Mouse (Mus musculus): ENCODE measurements around the gene Mllt11. TPM values are rescaled to one million over a fixed set of nuclear protein-coding genes. Genes with fewer than 3 reads are reported as not detected.

The Mllt11 gene
- polyA plus RNA-seq, 1 experiment from 2014 or later = 16.1 TPM

DNA sequence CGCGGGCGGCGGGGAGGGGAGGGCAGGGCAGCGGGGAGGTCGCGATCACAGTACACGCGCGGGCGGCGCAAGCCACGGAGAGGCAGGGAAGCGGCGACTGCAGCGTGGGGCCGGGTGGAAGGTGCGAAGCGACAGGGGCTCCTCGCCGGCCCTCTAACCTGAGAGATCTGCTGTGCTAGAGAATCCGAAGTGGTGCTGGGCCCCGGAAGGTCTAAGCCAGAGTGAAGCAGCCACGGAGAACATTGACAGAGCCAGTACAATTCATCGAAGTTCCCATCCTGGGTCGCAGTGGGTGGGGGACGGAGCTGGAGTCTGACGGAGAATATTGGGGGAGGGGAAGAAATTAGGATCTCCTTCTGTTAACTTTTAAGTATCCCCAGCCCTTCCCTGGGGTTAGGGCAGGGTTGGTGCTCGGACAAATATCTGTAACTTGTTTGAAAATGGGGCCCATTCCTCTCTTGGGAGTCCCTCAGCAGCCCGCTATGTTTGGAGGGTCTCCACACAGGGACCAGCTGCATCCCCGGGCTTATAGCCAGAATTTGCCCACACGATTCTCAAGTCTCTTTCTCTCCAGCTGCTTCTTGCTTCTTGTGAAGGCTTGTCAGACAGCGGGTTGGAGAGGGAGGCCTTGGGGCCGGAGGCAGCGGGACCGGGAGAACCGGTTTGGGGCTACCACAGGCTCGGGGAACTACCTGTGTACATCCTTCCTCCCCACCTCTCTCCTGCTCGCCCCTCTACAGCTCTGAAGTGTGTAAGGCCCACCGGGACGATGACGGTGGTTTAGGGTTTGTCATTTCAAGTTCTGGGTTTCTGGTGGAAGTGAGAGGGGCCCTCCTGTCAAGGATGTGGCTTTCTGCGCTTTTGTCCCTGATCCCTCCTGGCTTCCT lies 2.8 kb downstream of the Mllt11 start:
- DNase-seq (peak; percentile 84), ATAC-seq (ENCODE audit: insufficient read depth) (peak; percentile 50)
- Histone ChIP-seq H3K4me1 (ENCODE audit: insufficient read depth) (peaks cover 19% of the 10 kb centered on the region; the same call in 1 of the 2 replicates), H3K9me3 (ENCODE audit: low read depth, low read length) (no peaks in the 10 kb centered on the region), H3K4me2 (peak overlapping the region; percentile 94), H3K4me3 (ENCODE audit: low read depth, low read length) (peak overlapping the region; percentile 94), H3K36me3 (ENCODE audit: insufficient read depth) (peaks cover 30% of the 10 kb centered on the region), H3K9ac (peak overlapping the region; percentile 90), H3K27me3 (ENCODE audit: insufficient read depth, low read length) (no peaks in the 10 kb centered on the region), H3K27ac (ENCODE audit: low read depth) (peak overlapping the region; percentile 98)
- no peak for TF ChIP-seq CTCF (IDR thresholded peaks at IDR 0.05; ENCODE audit: low read depth)
- WGBS = under 1% methylated on average over 43 of the region's 43 CpGs

DNA sequence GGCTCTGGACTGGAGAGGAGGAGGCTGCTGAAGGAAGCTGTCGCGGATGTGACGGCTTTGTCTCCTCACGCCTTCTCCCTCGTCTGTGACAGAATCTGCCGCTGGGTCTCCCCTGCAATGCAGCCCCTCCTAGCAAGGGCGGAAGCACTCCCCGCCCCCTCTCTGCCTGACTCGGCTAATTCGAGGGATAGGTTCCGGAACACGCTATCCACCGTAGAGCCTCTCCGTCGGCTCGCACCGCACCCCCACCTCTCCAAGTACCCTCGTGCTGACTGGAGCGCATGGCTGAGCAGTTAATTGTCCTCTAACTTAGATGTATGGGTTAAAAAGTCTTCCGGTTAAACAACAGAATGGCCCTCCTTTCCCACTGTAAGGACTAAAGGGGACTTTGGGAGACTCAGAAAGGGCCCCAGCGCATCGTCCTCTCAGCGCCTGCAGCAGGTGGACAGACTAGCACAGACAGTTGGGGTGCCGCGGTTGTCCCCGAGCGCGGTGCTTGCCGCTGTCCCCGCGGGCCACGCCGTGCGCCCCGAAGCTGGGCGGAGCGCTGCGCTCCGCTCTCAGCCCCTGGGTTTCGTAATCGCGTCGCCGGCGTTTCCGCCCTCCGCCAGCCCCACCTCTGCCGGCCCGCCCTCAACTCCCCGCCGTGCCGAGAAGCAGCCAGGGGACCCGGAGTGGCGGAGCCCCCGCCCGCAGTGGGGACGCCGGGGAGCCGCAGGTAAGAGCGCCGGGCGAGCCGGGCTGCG lies 3.6 kb downstream of the Mllt11 start, which contains the start of gene Cdc42se1:
Cdc42se1 (plus strand) TSS at position 585 of the 746 bp plus-strand sequence.
- Histone ChIP-seq H3K9ac (peak within 1 kb of the TSS; percentile 90), H3K4me3 (ENCODE audit: low read depth, low read length) (peak within 1 kb of the TSS; percentile 94), H3K4me1 (ENCODE audit: insufficient read depth) (peaks cover 19% of the 10 kb centered on the region; the same call in 1 of the 2 replicates), H3K4me2 (peak within 1 kb of the TSS; percentile 94), H3K27me3 (ENCODE audit: insufficient read depth, low read length) (no peaks in the 10 kb centered on the region), H3K36me3 (ENCODE audit: insufficient read depth) (peaks cover 26% of the 10 kb centered on the region), H3K9me3 (ENCODE audit: low read depth, low read length) (no peaks in the 10 kb centered on the region), H3K27ac (ENCODE audit: low read depth) (peak within 1 kb of the TSS; percentile 98)
- under 1% methylated on average over 64 of the region's 64 CpGs for WGBS
- TF ChIP-seq CTCF (IDR thresholded peaks at IDR 0.05; ENCODE audit: low read depth) = no peak
- ATAC-seq (ENCODE audit: insufficient read depth) = peak; percentile 86
- DNase-seq = peak; percentile 94

GRCm38 (mm10) chr3:95227214-95227613 lies 4.8 kb downstream of the Mllt11 start:
- H3K9ac ChIP-seq = peak overlapping the region; percentile 90
- H3K27me3 ChIP-seq (ENCODE audit: insufficient read depth, low read length) = no peaks in the 10 kb centered on the region
- no peak for TF ChIP-seq CTCF (IDR thresholded peaks at IDR 0.05; ENCODE audit: low read depth)
- H3K36me3 ChIP-seq (ENCODE audit: insufficient read depth) = peaks cover 26% of the 10 kb centered on the region
- peak overlapping the region; percentile 94 for H3K4me3 ChIP-seq (ENCODE audit: low read depth, low read length)
- H3K27ac ChIP-seq (ENCODE audit: low read depth) = peak overlapping the region; percentile 98
- H3K4me2 ChIP-seq = peak overlapping the region; percentile 94
- WGBS = 7% methylated on average over 1 of the region's 1 CpGs
- no peak for ATAC-seq (ENCODE audit: insufficient read depth)
- peak; percentile 35 for DNase-seq
- H3K9me3 ChIP-seq (ENCODE audit: low read depth, low read length) = no peaks in the 10 kb centered on the region
- peaks cover 19% of the 10 kb centered on the region; the same call in 1 of the 2 replicates for H3K4me1 ChIP-seq (ENCODE audit: insufficient read depth)

- H3K36me3 ChIP-seq (ENCODE audit: insufficient read depth) = peaks cover 36% of the 10 kb centered on the region
- H3K27me3 ChIP-seq (ENCODE audit: insufficient read depth, low read length) = no peaks in the 10 kb centered on the region
- ATAC-seq (ENCODE audit: insufficient read depth) (no peak), DNase-seq (peak; percentile 44)
- no peaks in the 10 kb centered on the region for H3K9me3 ChIP-seq (ENCODE audit: low read depth, low read length)
- peaks cover 9% of the 10 kb centered on the region; the same call in 1 of the 2 replicates for H3K4me1 ChIP-seq (ENCODE audit: insufficient read depth)
- H3K4me2 ChIP-seq = no peak overlapping the region
- no peak overlapping the region for H3K4me3 ChIP-seq (ENCODE audit: low read depth, low read length)
- TF ChIP-seq CTCF (IDR thresholded peaks at IDR 0.05; ENCODE audit: low read depth) = no peak
- no peak overlapping the region for H3K27ac ChIP-seq (ENCODE audit: low read depth)
- 31% methylated on average over 6 of the region's 6 CpGs for whole genome bisulfite sequencing
- no peak overlapping the region for H3K9ac ChIP-seq
Measured at GRCm38 (mm10) chr3:95224295-95224694, 7.7 kb downstream of the Mllt11 start.

GRCm38 (mm10) chr3:95223041-95223440 lies 8.9 kb downstream of the Mllt11 start:
- 92% methylated on average over 2 of the region's 2 CpGs for WGBS
- no peaks in the 10 kb centered on the region for H3K27me3 ChIP-seq (ENCODE audit: insufficient read depth, low read length)
- no peak for ATAC-seq (ENCODE audit: insufficient read depth)

DNA sequence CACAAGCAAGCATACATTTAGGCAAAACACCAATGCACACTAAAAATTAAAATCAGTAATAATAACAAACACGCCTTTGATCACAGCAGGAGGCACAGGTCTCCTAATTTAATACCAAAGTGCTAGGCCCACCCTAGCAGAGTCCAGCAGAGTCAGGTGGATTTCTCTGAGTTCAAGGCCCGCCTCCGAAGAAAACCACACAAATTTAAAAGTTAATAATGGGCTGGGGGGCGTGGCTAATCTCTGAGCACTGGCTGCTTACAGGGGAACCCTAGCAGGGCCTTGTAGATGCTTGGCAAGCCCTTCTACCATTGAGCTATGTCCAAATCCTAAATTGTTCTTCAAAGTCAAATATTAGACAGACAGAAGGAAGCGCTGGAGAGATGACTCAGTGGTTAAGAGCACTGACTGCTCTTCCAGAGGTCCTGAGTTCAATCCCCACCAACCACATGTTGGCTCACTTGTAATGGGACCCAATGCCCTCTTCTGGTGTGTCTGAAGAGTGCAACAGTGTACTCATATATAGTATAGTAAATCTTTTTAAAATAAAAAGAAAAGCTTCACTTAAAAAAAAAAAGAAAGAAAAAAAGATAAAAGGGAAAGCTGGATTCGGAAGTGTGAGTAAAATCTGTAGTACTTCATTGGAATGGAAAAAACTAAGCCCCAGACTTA lies 13.4 kb downstream of the Mllt11 start:
- WGBS = 78% methylated on average over 6 of the region's 6 CpGs
- Histone ChIP-seq H3K4me1 (ENCODE audit: insufficient read depth) (peaks cover 6% of the 10 kb centered on the region; the same call in 1 of the 2 replicates), H3K36me3 (ENCODE audit: insufficient read depth) (peaks cover 51% of the 10 kb centered on the region), H3K9me3 (ENCODE audit: low read depth, low read length) (no peaks in the 10 kb centered on the region), H3K9ac (peak overlapping the region; percentile 95), H3K4me3 (ENCODE audit: low read depth, low read length) (peak overlapping the region; percentile 75), H3K4me2 (peak overlapping the region; percentile 66), H3K27me3 (ENCODE audit: insufficient read depth, low read length) (no peaks in the 10 kb centered on the region), H3K27ac (ENCODE audit: low read depth) (peak overlapping the region; percentile 100)
- DNase-seq = peak; percentile 35
- no peak for ATAC-seq (ENCODE audit: insufficient read depth)
- peak; percentile 12; the same call in 1 of the 2 replicates for TF ChIP-seq CTCF (IDR thresholded peaks at IDR 0.05; ENCODE audit: low read depth)

More at GRCm38 (mm10) chr3:95223041-95223440, 8.9 kb downstream of the Mllt11 start:
- H3K9me3 ChIP-seq (ENCODE audit: low read depth, low read length) = no peaks in the 10 kb centered on the region
- peaks cover 36% of the 10 kb centered on the region for H3K36me3 ChIP-seq (ENCODE audit: insufficient read depth)
- no peak for TF ChIP-seq CTCF (IDR thresholded peaks at IDR 0.05; ENCODE audit: low read depth)
- H3K9ac ChIP-seq = no peak overlapping the region
- H3K4me1 ChIP-seq (ENCODE audit: insufficient read depth) = peaks cover 12% of the 10 kb centered on the region
- H3K4me2 ChIP-seq = no peak overlapping the region
- DNase-seq = no peak
- no peak overlapping the region for H3K4me3 ChIP-seq (ENCODE audit: low read depth, low read length)
- H3K27ac ChIP-seq (ENCODE audit: low read depth) = no peak overlapping the region

All from lung, embryonic 14.5 days (tissue).